Mouse (Mus musculus) CH12.LX (cell line): ENCODE results near the gene Ganc.

Experiments used
- CTCF ChIP-seq, 2 experiments: IDR thresholded peaks in 1 of 2; conservative IDR thresholded peaks in 1 of 2; 2 replicates each; pipeline ENCODE4 v1.5.1; 2011 to 2012; ENCODE audit warnings: low read depth in 2 of 2, low read length in 2 of 2, improper control_type of control experiment in 1 of 2, inconsistent platforms in 1 of 2, mild to moderate bottlenecking in 1 of 2, moderate library complexity in 1 of 2
- EP300 ChIP-seq: IDR thresholded peaks from 2 replicates; pipeline ENCODE4 v1.6.1; 2011; ENCODE audit warnings: low read length, improper control_type of control experiment
- HCFC1 ChIP-seq: IDR thresholded peaks from 2 replicates; pipeline ENCODE4 v1.6.1; 2012; ENCODE audit warnings: low read depth, mild to moderate bottlenecking, inconsistent platforms, low read length, improper control_type of control experiment
- JUND ChIP-seq: conservative IDR thresholded peaks from 2 replicates; pipeline ENCODE4 v1.6.1; 2011; ENCODE audit warnings: low read depth, low read length, improper control_type of control experiment
- MEF2A ChIP-seq: IDR thresholded peaks from 2 replicates; pipeline ENCODE4 v1.6.1; 2014; ENCODE audit warnings: low read depth, mild to moderate bottlenecking, inconsistent platforms, low read length, improper control_type of control experiment, borderline replicate concordance
- POLR2A ChIP-seq: IDR thresholded peaks from 2 replicates; pipeline ENCODE4 v1.6.1; 2011; ENCODE audit warnings: low read depth, mild to moderate bottlenecking, improper control_type of control experiment, low read length
- USF1 ChIP-seq: IDR thresholded peaks from 2 replicates; pipeline ENCODE4 v1.6.1; 2014; ENCODE audit warnings: low read depth, mild to moderate bottlenecking, inconsistent platforms, low read length, improper control_type of control experiment
- ZC3H11A ChIP-seq: IDR thresholded peaks from 2 replicates; pipeline ENCODE4 v1.6.1; 2012; ENCODE audit warnings: low read depth, mild to moderate bottlenecking, inconsistent platforms, low read length, improper control_type of control experiment
- ZKSCAN1 ChIP-seq: IDR thresholded peaks from 2 replicates; pipeline ENCODE4 v1.6.1; 2012; ENCODE audit warnings: low read depth, inconsistent platforms, low read length, improper control_type of control experiment, borderline replicate concordance
- ZMIZ1 ChIP-seq: IDR thresholded peaks from 2 replicates; pipeline ENCODE4 v1.6.1; 2012; ENCODE audit warnings: low read depth, mild to moderate bottlenecking, inconsistent platforms, low read length, improper control_type of control experiment

GRCm38 (mm10) chr2:120501931-120502604 lies 98.4 kb downstream of the Ganc start:
- TF ChIP-seq ZKSCAN1 (no peak), EP300 (no peak), ZC3H11A (no peak), MEF2A (no peak), HCFC1 (no peak), USF1 (no peak), ZMIZ1 (no peak), POLR2A (no peak), CTCF (conservative IDR thresholded peaks at IDR 0.05 in 1 of 2, IDR thresholded peaks at IDR 0.05 in 1 of 2; ENCODE audit: low read depth in 2 of 2, low read length in 2 of 2) (no peak), JUND (no peak)
